Mouse (Mus musculus): ENCODE data around the gene Rest.

GRCm38 (mm10) chr5:77267441-77267840, 2.1 kb downstream of the Rest start:
- no peak for TF ChIP-seq POLR2A (IDR thresholded peaks at IDR 0.05; ENCODE audit: borderline replicate concordance, control insufficient read depth, low read depth, low read length)
- TF ChIP-seq CTCF (IDR thresholded peaks at IDR 0.05; ENCODE audit: control insufficient read depth, insufficient read depth, low read length), result no peak
